Mouse (Mus musculus): Measurements from ENCODE around the gene Efcab14.

The Efcab14 gene

DNA sequence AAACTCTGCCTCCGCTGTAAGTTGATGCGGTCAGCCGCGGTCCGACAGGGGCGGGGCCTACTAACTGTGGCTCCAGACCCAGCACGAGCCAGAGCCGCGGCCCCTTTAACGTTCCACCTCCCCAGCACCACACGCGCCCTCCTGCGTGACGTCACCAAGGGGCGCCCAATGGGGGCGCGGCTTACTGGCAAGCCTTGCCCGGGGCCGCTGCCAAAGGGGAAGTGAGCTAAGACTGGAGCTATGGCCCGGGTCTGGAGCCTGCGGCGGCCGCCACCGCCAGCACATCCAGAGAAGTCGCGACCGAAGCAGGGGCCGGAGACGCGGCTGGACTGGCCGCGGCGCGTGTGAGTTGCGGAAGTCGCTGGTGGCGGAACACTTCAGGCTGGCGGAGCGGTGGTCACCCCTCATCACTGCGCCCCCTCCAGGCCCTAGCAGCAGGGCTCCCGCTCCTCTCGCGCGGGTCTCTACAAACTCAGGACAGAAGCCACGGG, at the start of gene Efcab14:
TSS of gene Efcab14 (plus strand) at position 194 of the 491 bp plus-strand sequence.
- DNase-seq (ENCODE audit: low spot score) = peak; percentile 96

- no peak for DNase-seq (ENCODE audit: low spot score)
Measured at GRCm38 (mm10) chr4:115701468-115701867, 36.1 kb upstream of the Efcab14 start.

- DNase-seq (ENCODE audit: low spot score) = no peak
Measured at GRCm38 (mm10) chr4:115703927-115704505, 33.5 kb upstream of the Efcab14 start.

DNA sequence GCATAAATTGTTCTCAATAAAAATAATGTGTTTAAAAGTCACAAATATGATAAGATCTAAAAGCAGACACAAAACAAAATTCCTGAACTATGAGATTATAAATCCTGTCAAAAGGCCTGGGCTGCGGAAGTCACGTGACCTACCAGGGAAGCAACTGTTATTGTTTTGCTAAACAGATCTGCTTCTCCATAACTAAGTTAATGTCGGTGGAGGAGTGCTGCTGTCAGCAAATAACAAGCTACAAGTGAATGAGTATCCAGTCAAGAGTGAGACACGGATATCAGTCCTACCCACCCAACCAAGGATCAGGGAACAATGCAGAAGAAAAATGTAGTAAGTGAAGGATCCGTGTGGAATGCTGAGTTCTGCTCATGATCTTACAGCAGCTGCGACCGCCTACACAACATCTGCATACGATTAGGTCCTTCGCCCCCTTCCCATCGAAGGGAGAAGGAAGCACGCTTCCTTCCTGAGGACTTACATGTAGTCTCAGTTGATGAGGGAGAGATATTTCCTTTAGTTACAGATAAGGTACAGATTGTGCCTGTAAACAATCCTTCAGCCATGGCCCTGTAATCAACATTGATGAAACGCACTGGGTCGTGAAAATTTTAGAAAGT, 28.5 kb upstream of the Efcab14 start:
- DNase-seq (ENCODE audit: low spot score) = no peak

DNA sequence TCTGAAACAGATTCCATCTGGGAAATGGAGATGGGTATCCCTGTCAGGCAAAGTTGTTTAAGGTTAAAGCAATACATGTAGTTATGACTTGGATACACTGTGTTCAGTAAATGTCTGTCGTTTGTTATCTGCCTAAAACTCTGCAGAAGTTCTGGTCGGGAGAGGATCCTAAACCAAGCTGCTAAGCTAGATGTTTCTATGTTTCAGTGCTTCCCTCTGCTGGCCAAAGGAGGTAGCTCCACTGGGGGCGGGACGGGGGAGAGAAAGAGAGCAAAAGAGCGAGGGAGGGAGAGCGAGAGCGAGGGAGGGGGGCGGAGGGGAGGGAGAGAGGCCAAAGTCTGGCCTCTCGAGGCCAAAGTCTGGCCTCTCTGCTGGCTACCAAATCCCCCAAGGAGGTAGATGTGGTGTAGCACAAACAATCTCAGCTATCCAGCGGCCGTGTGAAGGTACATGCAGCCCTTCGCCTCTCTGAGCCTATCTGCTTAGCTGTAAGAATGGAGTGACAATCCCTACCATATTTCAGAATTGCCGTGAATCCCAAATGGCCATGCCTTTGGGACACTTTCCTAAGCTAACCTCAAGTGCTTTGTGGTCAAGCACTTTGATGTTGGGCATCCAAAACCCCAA, 27.6 kb upstream of the Efcab14 start:
- DNase-seq (ENCODE audit: low spot score) = peak; percentile 71

DNA sequence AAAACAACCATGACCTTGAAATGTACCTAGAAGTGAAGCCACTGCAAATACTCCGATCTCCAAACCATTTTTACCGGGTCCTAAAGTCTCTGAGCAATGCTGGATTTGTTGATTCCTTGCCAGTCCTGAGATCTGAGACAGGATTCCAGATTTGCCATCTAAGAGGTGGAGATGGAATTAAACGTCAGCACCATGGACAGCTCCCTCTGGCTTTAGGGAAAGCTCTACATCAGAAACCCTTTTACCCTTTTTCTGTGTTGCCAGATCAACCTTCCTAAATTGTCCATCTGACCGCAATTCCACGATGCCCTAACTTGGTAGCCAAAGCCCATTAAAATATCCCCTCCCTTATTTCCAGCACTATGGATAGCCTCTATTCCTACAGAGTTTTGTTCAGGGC, 8.8 kb upstream of the Efcab14 start:
- peak; percentile 83 for DNase-seq (ENCODE audit: low spot score)

- DNase-seq (ENCODE audit: low spot score) = peak; percentile 88
Measured at GRCm38 (mm10) chr4:115731588-115732222, 5.8 kb upstream of the Efcab14 start.

GRCm38 (mm10) chr4:115732223-115732818, 5.2 kb upstream of the Efcab14 start:
- DNase-seq (ENCODE audit: low spot score) = peak; percentile 65

DNA sequence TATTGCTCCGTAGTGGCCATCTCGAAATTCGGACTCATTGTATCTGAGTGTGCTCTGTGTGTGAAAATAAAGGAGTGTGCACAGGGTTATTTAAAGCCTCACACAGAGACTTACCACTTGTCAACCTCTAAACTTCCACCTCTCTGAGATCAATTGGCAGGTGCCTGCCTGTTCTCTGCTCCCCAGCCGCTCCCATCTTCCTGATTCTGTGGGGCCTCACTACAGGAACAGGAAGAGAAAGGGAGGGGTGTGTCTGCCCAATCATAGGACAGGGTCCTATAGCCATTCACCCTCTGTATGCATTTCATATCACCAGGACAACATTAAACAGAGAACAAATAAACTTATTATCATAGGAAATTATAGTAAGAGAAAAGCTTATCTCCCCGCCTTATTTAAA, 3.8 kb upstream of the Efcab14 start:
- no peak for DNase-seq (ENCODE audit: low spot score)

DNA sequence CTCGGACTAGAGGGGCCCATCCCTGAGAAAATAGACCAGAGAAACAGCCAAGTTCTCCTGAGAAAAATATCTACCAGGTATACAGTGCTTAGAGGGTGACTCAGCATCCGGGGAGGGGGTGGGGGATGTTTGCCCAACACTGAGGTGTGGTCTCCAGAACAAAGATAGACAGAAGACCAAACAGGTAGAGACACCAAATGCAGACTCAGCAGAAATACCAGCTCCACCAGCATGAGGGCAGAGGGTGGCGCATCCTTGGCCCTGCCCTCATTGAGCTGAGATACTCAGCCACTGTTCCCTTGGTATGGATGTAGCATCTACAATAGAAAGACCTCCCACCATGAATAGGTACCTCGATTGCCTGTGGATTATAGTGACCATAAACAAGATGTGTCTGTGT, 2.7 kb upstream of the Efcab14 start:
- DNase-seq (ENCODE audit: low spot score) = no peak

DNA sequence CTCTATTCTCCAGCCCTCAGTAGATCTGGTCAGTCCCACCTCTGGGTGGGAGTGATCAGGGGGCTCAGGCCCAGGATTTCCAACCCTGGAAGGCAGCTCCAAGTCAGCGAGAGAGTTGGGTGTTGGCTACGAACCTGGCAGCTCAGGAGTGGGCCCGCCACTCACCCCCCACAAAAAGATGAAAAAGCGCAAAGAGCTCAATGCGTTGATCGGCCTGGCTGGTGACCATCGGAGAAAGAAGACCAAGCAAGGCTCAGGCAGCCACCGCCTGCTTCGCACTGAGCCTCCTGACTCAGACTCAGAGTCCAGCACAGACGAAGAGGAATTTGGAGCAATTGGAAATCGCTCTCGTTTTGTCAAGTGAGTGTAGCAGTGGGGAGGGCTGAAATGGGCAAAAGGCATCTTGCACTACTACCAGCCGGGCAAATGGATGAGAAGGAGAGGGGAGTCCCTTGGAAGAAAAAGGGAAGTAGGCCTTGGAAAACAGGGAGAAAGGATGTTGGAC, 989 bp downstream of the Efcab14 start:
- DNase-seq (ENCODE audit: low spot score) = no peak

- no peak for DNase-seq (ENCODE audit: low spot score)
Measured at GRCm38 (mm10) chr4:115742658-115743057, 5.1 kb downstream of the Efcab14 start.

GRCm38 (mm10) chr4:115743096-115743495, 5.6 kb downstream of the Efcab14 start:
- no peak for DNase-seq (ENCODE audit: low spot score)

GRCm38 (mm10) chr4:115748181-115748580, 10.6 kb downstream of the Efcab14 start:
- DNase-seq (ENCODE audit: low spot score) = no peak

- DNase-seq (ENCODE audit: low spot score) = no peak
Measured at GRCm38 (mm10) chr4:115749336-115749735, 11.8 kb downstream of the Efcab14 start.

DNA sequence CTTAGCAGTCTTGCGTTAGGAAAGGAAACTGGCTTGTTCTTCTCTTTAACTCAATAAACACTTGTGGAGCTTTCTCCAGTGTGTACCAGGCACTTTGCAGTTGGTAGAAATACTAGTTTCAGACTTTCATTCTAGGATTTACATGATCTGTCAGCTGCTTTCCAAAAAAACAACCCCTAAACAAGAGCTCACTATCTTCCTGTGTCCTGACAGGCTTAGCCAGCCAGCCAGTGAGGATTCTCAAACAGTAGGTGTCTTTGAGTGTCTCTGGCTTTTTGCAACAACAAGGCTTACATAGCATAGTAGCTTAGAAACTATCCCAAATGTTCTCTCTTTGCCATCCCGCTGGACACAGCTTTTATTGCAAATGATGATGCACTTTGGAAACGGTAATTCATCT, 16.6 kb downstream of the Efcab14 start:
- DNase-seq (ENCODE audit: low spot score) = no peak

GRCm38 (mm10) chr4:115754851-115755250, 17.3 kb downstream of the Efcab14 start:
- DNase-seq (ENCODE audit: low spot score) = no peak

DNA sequence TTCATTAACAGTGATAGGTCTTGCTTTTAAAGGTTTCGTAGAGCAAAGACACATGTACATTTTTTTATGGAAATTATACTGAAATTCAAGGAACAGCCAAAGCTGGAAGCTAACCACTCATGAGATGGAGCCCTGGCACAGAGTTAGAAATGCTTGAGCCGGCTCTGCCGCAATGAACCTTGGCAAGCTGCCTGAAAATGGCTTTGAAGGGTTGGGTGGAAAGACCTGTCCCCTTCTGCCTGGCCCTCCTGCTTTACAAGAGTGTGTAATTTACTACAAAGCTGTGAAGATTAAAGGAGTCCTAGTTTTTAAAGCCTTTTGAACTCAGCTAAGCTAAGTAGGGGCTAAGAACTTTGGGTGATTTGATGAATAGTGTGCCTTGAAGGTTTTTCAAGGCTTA, 23.7 kb downstream of the Efcab14 start:
- peak; percentile 46 for DNase-seq (ENCODE audit: low spot score)

GRCm38 (mm10) chr4:115764581-115764980, 27.0 kb downstream of the Efcab14 start:
- no peak for DNase-seq (ENCODE audit: low spot score)

DNA sequence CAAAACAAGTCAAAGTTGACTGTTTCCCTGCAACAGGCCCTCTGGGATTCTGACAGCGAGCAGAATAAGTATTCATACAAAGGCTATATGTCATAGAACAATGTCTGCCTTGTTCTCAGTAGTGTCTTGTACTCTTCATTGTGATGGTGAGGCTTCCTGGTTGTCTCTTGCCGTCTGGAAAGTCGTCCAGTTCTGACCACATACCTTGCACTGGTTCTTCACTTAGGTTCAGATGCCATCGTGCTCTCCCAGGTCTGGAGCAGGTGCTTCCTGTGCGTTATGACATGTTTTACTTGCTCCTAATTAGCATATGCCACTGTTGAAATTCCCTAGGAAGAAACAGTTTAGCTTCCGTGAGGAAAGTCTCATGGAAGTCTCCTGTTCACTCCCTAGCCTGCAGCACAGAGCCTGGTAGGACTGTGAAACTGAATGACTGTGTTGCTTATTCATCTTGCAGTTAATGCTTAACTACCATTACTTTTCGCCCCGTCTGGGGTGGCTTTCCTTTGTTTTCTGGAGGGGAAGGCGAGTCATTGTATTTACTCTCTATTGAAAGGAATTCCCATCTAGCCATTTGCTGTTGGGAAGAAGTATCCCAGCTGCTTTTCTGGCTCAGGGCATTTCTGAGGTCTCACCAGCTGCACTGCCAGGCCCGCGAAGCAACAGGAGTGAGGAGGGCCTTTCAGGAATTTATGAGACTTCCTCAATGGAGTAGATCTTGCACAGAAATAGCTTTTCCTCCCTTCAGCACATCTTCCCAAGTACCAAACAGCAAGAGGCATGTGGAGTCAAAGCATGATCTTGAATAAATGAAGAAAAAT, 30.3 kb downstream of the Efcab14 start:
- no peak for DNase-seq (ENCODE audit: low spot score)

DNA sequence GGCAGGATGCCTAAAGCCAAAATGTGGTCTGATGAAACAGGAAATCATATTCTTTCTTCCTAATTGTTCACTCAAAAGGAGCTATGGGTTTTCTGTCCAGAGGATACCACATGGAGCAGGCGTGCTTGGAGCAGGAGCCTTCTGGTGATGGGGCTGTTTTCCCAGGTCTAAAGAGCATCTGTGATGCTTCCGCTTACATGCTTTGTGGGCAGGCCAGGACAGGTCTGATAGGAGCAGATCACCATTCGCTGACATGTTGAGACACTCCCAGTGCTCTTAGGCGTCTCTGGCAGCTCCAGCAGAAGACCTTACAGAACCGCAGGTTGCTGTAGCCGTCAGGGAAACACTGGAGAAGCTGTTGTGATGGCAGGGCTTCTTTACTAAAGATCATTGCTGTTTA, 37.5 kb downstream of the Efcab14 start:
- DNase-seq (ENCODE audit: low spot score) = no peak

Measured in adipocyte (in vitro differentiated cells).